Mouse (Mus musculus) intestine, postnatal 0 days (tissue): ENCODE data around the gene Thrap3. TPM values are rescaled to one million over a fixed set of nuclear protein-coding genes. Genes with fewer than 3 reads are reported as not detected.
"Not testable (repeated sequence)": the region's sequence is repeated elsewhere in the genome, so short reads cannot be mapped to it uniquely, and the experiment has no call there.

Experiments
- ATAC-seq: fragments of 200-750 bp; cut with Nextera tagmentation; 2 replicates; pipeline ENCODE4 v1.8.0; 2017; ENCODE audit warnings: mild to moderate bottlenecking, moderate TSS enrichment, moderate library complexity
- H3K27ac ChIP-seq: fragments of 300-500 bp; sonication (generic); 2 replicates; pipeline ENCODE4 v1.5.1; 2014; ENCODE audit warnings: mild to moderate bottlenecking, low read depth, low read length, moderate library complexity
- H3K27me3 ChIP-seq: fragments of 300-500 bp; sonication (generic); replicated peaks from 2 replicates; pipeline ENCODE4 v1.6.1; 2014; ENCODE audit warnings: low read length, mixed read lengths; ENCODE audit not compliant: control insufficient read depth, insufficient read depth
- H3K36me3 ChIP-seq: fragments of 300-500 bp; sonication (generic); 2 replicates; pipeline ENCODE4 v1.6.1; 2014; ENCODE audit warnings: mild to moderate bottlenecking, moderate library complexity; ENCODE audit not compliant: control insufficient read depth, insufficient read depth
- H3K4me1 ChIP-seq: fragments of 300-500 bp; sonication (generic); replicated peaks from 2 replicates; pipeline ENCODE4 v1.6.1; 2014; ENCODE audit warnings: antibody characterized with exemption, low read length, mixed read lengths; ENCODE audit not compliant: control insufficient read depth, insufficient read depth
- H3K4me2 ChIP-seq: fragments of 300-500 bp; sonication (generic); replicated peaks from 2 replicates; pipeline ENCODE4 v1.6.1; 2014; ENCODE audit warnings: low read depth, mild to moderate bottlenecking, moderate library complexity
- H3K4me3 ChIP-seq: fragments of 300-500 bp; sonication (generic); 2 replicates; pipeline ENCODE4 v1.5.1; 2014; ENCODE audit warnings: low read depth, low read length
- H3K9ac ChIP-seq: fragments of 300-500 bp; sonication (generic); 2 replicates; pipeline ENCODE4 v1.6.1; 2014; ENCODE audit warnings: mild to moderate bottlenecking, low read depth, low read length
- H3K9me3 ChIP-seq: fragments of 300-500 bp; sonication (generic); 2 replicates; pipeline ENCODE4 v1.6.1; 2016; ENCODE audit warnings: mixed run types; ENCODE audit not compliant: control insufficient read depth
- CTCF ChIP-seq: sonication (generic); IDR thresholded peaks from 2 replicates; pipeline ENCODE4 v1.5.1; 2016; ENCODE audit warnings: low read depth, mild to moderate bottlenecking, control low read depth, antibody characterized with exemption, moderate library complexity
- WGBS: fragments of 180-500 bp; shearing (Covaris S2); extraction: QIAGEN DNeasy Blood & Tissue Kit; methylation state at CpG from one replicate; pipeline ENCODE4 v1.1.7; 2014; 5-methylcytosine and 5-hydroxymethylcytosine counted together
- polyA plus RNA-seq: library from polyadenylated mRNA; unstranded; fragments of >200 nt; fragmentation: Nextera tagmentation; extraction: Ambion mirVana; gene quantifications from 2 replicates; pipeline ENCODE4 v1.2.1, GENCODE M21; 2015

Thrap3 gene
- polyA plus RNA-seq, 1 experiment from 2014 or later = 56.7 TPM

DNA sequence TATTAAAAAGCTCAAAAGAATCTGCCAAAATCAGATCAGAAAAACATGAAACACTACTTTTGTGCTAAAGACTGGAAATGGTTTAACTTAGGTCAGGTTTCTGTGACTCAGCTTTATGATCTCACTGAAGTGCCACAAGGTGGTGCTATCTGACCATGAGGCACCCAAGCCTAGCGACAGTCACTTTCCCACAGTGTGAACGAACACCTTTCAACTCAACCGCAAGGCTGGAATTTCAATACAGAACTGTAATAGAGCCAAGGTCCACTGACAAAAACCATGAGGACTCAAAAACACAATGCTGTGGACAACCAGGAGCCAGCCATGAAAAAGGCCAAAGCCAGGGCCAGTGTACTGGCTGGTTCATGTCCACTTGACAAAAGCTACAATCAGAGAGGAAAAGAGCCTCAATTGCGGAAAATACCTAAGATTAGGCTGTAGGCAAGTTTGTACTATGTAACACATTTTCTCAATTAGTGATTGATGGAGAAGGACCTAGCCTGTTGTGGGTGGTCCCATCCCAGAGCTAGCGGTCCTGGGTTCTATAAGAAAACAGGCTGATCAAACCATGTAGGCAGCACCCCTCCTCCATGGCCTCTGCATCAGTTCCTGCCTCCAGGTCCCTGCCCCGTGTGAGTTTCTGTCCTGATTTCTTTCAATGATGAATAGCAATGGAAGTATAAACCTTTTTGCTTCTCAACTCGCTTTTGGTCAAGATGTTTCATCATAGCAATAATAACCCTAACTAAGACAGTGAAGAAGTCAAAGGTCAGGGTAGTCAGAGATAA, 21.2 kb downstream of the Thrap3 start:
- 37% methylated on average over 7 of the region's 7 CpGs for WGBS
- Histone ChIP-seq H3K4me1 (no peaks in the 10 kb centered on the region), H3K36me3 (peaks cover 41% of the 10 kb centered on the region)

DNA sequence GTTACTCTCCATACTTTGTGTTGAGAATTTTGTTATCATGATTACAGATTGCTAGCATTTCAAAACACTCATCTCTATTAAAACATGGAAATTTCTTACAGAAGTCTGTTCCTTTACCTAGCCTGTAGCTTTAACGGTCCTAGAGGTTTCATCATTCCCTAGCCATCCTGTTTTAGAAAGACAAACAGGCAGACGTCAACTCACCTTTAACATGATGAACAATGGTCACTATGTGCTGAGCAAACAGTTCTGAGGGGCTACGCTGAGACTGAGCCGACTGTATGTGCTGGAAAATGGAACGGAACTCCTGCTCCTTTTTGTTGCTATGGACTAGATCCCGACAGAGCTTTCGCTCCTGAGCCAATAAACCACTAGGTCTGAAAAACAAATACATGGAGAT, 26.6 kb downstream of the Thrap3 start:
- ATAC-seq, H3K9me3 ChIP-seq, H3K4me3 ChIP-seq, H3K4me1 ChIP-seq, H3K9ac ChIP-seq, H3K27ac ChIP-seq, H3K27me3 ChIP-seq, H3K4me2 ChIP-seq: not testable (repeated sequence)
- WGBS = 74% methylated on average over 7 of the region's 7 CpGs
- peaks cover 80% of the 10 kb centered on the region for H3K36me3 ChIP-seq

More for the DNA sequence above, 21.2 kb downstream of the Thrap3 start:
- Histone ChIP-seq H3K9ac (no peak overlapping the region), H3K4me2 (0 out of 2 replicates have a peak overlapping the region, but pooled peaks have one; percentile 9), H3K27me3 (no peaks in the 10 kb centered on the region), H3K27ac (no peak overlapping the region), H3K9me3 (no peaks in the 10 kb centered on the region), H3K4me3 (no peak overlapping the region)
- peak; percentile 79 for ATAC-seq
- TF ChIP-seq CTCF = peak; percentile 96

DNA sequence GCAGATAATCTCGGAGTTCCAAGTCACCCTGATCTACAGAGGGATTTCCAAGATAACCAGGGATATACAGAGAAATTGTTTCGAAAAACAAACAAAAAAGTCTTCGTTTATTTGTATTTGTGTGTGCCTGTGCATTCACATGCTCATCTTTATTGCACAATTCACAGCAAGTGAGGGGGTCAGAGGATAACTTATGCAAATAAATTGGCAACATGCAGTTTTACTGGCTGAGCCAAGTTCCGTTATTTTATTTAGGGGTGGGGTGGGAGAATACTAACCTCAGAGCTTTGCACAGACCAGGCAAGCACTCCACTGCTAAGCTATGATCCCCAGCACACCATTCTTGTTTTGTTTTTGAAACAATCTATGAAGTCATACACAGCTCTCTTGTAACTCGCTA, 28.8 kb downstream of the Thrap3 start:
- H3K9ac ChIP-seq = no peak overlapping the region
- H3K4me1 ChIP-seq = no peaks in the 10 kb centered on the region
- no peak for ATAC-seq
- no peak for TF ChIP-seq CTCF
- H3K27ac ChIP-seq = no peak overlapping the region
- H3K9me3 ChIP-seq = no peaks in the 10 kb centered on the region
- H3K4me2 ChIP-seq = no peak overlapping the region
- peaks cover 81% of the 10 kb centered on the region for H3K36me3 ChIP-seq
- H3K27me3 ChIP-seq = no peaks in the 10 kb centered on the region
- H3K4me3 ChIP-seq = no peak overlapping the region
- WGBS = 79% methylated on average over 5 of the region's 5 CpGs

- H3K4me2 ChIP-seq, H3K27ac ChIP-seq, ATAC-seq, H3K4me3 ChIP-seq, H3K9me3 ChIP-seq, H3K9ac ChIP-seq, H3K4me1 ChIP-seq, H3K27me3 ChIP-seq: not testable (repeated sequence)
- 96% methylated on average over 5 of the region's 5 CpGs for WGBS
- peaks cover 89% of the 10 kb centered on the region for H3K36me3 ChIP-seq
Measured at GRCm38 (mm10) chr4:126170737-126171136, 31.8 kb downstream of the Thrap3 start.

GRCm38 (mm10) chr4:126168851-126169250, 33.7 kb downstream of the Thrap3 start:
- Histone ChIP-seq H3K27ac (no peak overlapping the region), H3K4me2 (no peak overlapping the region), H3K36me3 (peaks cover 74% of the 10 kb centered on the region), H3K27me3 (no peaks in the 10 kb centered on the region), H3K9me3 (no peaks in the 10 kb centered on the region), H3K4me3 (no peak overlapping the region), H3K9ac (no peak overlapping the region), H3K4me1 (no peaks in the 10 kb centered on the region; the same call in 1 of the 2 replicates)
- ATAC-seq = no peak
- TF ChIP-seq CTCF = no peak
- 76% methylated on average over 6 of the region's 6 CpGs for WGBS

GRCm38 (mm10) chr4:126166084-126166483, 36.5 kb downstream of the Thrap3 start:
- H3K4me1 ChIP-seq = no peaks in the 10 kb centered on the region; the same call in 1 of the 2 replicates
- H3K36me3 ChIP-seq = peaks cover 52% of the 10 kb centered on the region
- H3K27me3 ChIP-seq = no peaks in the 10 kb centered on the region
- H3K9ac ChIP-seq = no peak overlapping the region
- WGBS = 71% methylated on average over 3 of the region's 3 CpGs
- no peak for ATAC-seq
- H3K27ac ChIP-seq = peak overlapping the region; percentile 24; the same call in 1 of the 2 replicates
- H3K4me2 ChIP-seq = no peak overlapping the region
- H3K4me3 ChIP-seq = no peak overlapping the region
- H3K9me3 ChIP-seq = no peaks in the 10 kb centered on the region
- no peak for TF ChIP-seq CTCF

GRCm38 (mm10) chr4:126165092-126165491, 37.5 kb downstream of the Thrap3 start:
- H3K4me2 ChIP-seq, H3K27me3 ChIP-seq, H3K4me1 ChIP-seq, H3K9ac ChIP-seq, H3K4me3 ChIP-seq, ATAC-seq, H3K9me3 ChIP-seq, H3K27ac ChIP-seq: not testable (repeated sequence)
- peaks cover 43% of the 10 kb centered on the region for H3K36me3 ChIP-seq
- 67% methylated on average over 8 of the region's 10 CpGs for WGBS
